Mouse (Mus musculus) forelimb bud, embryonic 11.5 days (tissue): ENCODE results near the gene 0610040J01Rik.

ENCODE experiments used
- DNase-seq: peaks from one replicate; pipeline ENCODE4 v3.0.0-alpha.2; 2012; ENCODE audit warnings: low read depth, low spot score

Gene 0610040J01Rik

DNA sequence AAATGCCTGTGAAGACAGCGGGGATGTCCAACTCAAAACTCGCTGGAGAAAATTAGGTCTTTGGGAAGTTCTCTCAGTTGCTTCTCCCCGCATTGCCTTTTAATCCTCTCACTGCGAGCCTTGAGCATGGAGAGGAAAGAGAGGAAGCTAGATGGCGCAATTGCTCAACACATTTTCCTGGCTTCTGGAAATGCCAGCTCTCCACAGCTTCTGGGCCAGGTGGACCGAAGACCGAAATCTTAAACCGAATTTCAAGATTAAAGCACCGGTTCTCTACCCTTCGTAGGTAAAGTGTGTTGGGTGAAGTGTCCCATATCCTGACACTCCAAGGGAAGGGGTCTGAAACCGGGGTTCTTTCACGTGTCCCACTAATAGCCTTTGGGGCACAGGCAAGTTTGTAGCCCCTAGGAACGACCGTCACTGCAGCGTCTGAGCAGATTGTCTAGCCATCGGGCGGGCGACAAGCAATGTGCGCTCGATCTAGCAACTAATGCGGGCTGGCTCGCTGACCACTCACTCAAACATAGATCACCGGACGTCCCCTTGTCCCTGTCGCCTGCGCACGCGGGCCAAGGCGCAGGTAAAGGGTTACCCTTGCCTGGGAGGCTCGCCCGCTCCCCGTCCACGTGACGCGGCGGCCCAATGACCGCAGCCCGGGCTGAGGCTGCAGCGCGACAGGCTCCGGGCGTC is at the start of gene 0610040J01Rik:
TSS of gene 0610040J01Rik (plus strand) at position 545 of the 690 bp plus-strand sequence.
- peak; percentile 74 for DNase-seq

- DNase-seq = no peak
Measured at GRCm38 (mm10) chr5:63765886-63766285, 46.3 kb upstream of the 0610040J01Rik start.

- peak; percentile 61 for DNase-seq
Measured at GRCm38 (mm10) chr5:63766715-63767114, 45.4 kb upstream of the 0610040J01Rik start.

DNA sequence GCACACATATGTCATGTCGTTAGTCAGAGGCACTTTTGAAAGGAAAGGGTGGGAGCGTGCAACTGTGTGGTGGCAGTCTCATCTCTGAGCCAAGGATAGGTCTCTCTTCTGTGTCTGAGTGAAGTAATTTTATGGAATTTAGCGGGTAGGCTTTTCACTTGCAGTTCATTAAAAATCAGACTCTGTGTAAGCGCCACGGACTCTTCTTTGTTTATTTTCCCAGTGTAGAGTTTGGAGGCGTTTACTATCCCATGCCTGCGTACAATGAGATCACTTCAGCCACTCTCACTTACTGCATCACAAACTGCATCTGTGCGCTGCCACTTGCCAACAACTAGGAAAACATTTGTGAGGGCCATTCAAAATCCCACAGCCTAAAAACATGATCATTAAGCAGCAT is 44.7 kb upstream of the 0610040J01Rik start:
- DNase-seq = no peak

GRCm38 (mm10) chr5:63768220-63768619 is 43.9 kb upstream of the 0610040J01Rik start:
- DNase-seq = no peak

GRCm38 (mm10) chr5:63772971-63773370 is 39.2 kb upstream of the 0610040J01Rik start:
- DNase-seq = no peak

DNA sequence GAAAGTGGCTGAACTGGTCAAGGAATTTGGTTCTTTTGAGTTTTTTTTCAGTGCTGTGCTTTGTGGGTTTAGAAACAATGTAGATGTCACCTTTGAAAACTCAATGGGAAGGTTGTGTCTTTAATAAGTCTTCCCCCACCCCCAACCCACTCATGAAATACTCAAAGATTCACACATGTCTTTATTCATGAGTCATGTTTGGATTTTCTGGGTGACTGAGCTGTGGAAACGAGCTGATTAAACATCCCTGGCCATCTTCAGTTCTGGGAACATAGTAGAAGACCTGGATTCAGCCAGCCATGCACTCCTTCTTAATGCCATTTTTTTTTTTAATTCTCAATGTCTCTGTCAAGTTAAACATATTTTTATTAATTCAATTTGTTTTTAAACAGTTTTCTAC is 38.6 kb upstream of the 0610040J01Rik start:
- DNase-seq = no peak

GRCm38 (mm10) chr5:63788156-63788826 is 23.9 kb upstream of the 0610040J01Rik start:
- no peak for DNase-seq

GRCm38 (mm10) chr5:63812509-63812865 is 324 bp downstream of the 0610040J01Rik start:
- peak; percentile 8 for DNase-seq

GRCm38 (mm10) chr5:63816643-63817042 is 4.5 kb downstream of the 0610040J01Rik start:
- DNase-seq = no peak

DNA sequence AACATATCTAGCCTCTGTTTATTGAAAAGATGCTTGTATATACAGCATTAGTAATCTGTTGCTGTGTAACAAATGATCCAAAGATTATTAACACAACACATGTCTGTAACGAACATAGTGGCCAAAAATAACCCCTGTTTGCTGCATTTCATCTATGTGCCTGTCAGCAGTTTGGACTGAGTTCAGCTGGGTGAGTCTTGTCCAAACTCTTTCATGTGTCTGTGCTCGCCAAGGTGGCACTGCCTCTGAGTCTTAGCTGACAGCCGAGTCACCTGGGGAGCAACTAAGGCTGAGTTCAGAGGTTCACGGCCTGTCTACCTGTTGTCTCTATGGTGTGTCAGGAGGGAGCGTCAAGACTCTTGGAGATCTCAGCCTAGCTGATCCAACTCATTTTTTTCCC is 5.1 kb downstream of the 0610040J01Rik start:
- DNase-seq = no peak

DNA sequence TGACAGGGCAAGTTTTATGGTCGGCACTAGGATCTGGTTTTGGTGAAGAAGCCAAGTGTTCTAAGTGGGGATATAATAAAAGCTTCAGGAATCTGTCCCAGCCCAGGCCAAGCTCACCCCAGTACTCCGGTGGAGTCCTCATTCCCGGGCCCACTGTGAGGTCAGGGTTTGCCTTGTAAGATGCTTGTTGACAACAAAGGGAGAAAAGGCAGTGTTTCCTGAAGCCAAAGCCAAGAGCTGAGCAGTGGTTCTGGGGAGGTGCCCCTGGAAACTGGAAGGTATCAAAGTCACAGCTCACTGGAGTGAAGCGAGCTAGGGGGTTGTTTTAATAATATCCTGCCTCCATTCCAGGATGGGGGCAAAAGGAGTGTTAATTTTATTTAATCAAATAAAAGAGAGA is 6.8 kb downstream of the 0610040J01Rik start:
- no peak for DNase-seq

- DNase-seq = no peak
Measured at GRCm38 (mm10) chr5:63819519-63819918, 7.4 kb downstream of the 0610040J01Rik start.

DNA sequence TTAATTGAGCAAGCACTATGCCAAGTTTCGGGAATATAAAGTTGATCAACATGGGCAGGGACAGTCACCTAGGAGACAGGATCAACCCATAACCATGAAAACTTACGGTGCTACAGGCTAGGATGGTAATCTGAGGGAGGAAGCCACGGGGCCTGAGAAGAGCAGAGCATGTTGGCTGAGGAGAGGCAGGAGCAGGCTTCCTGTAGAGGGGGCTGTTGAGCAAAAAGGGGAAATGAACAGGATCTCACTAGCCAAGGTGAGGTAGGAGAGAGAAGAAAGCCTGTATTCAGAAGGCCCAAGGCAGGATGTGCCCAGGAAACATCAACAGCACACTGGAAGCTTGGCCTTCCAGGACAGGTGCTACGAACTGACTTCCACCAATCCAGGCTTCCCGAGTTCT is 9.0 kb downstream of the 0610040J01Rik start:
- no peak for DNase-seq

DNA sequence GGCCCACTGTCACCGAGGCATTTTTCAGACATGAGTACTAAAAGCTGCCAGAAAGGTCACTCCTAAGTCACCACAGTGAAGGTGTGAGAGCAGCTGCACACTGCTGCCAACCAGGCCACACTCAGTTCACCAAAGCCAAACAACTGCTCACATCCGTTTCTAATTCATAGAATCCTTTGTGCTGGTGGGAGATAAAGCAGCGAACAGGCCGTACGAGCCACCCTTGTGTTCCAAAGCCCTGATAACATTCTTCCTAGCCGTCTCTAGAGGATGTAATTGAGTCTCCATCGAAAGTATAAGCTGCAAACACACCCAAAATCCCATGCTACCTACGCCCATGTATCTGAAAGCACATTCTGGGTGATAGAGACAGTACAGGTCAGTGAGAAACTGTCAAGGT is 9.7 kb downstream of the 0610040J01Rik start:
- DNase-seq = no peak

DNA sequence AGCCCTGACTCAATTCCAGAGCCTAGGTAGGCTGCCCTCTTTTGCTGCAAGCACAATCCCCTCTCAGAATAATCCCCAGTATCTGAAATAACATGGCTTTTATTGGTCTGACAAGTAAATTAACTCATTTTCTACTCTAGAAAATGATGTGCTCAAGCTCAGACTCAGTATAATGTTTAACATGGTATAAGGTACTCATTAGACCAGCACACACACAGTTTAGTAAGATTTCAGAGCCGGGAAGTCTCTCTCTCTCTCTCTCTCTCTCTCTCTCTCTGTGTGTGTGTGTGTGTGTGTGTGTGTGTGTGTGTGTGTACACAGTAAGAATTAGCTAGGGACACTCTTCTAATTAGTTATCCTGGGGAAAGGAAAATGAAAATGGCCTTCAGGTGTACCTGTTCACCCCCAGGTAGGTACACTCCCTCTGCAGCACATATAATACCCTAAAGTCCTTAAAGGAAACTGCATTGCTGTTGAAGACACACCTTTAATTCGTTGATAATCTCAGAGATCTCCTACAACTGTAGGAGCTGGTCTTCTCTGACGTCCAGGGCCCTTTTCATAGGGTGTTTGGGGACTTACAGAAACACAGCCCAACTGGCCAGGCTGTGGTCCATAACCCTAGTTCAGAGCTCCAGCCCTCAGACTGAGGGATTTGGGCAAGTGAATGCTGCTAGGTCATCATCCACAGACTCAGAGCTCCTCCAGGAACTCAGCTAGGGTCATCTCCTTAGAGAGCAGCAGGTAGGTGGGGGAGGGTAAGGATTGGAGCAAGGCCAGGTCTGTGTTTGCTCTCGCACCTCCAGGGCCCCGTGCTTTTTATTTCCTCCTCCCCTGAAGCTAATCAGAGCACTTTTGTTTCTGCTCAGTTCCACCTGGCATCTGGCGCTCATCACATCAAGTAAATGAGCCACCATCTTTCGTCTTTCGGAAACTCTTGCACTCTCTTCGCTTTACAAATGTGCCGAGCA is 11.5 kb downstream of the 0610040J01Rik start:
- DNase-seq = no peak

DNA sequence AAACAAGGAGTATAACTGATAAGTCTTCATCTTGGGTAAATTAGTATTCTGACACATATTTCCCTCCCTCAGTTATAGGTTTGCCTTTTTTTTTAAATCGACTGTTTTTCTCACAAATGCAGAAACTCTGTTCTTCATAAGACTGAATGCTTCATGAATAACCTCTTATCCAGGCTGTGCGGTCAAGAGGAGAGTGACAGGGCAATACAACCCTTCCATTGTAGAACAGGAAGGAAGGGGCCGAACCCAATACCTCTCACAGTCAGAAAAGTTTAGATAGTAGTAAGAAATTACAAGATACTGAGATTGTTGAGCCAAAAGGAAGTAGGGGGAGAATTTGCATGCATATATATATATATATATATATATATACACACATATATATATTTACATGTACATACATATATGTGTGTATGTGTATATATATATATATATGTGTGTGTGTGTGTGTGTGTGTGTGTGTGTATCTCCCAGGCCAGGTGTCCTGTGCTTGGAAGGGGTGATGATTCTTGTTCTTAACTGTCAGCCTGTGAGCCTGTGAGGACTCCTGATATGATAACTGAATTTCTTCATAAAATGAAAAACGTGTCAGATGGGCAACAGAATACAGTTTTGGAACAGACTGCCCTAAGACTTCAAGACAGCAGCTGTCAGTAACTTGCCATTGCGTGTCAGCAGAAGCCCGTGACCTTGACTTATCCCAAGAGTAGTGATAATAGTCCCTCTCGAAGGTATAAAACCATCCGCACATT is 12.6 kb downstream of the 0610040J01Rik start:
- no peak for DNase-seq

GRCm38 (mm10) chr5:63825881-63826280 is 13.7 kb downstream of the 0610040J01Rik start:
- DNase-seq = no peak

DNA sequence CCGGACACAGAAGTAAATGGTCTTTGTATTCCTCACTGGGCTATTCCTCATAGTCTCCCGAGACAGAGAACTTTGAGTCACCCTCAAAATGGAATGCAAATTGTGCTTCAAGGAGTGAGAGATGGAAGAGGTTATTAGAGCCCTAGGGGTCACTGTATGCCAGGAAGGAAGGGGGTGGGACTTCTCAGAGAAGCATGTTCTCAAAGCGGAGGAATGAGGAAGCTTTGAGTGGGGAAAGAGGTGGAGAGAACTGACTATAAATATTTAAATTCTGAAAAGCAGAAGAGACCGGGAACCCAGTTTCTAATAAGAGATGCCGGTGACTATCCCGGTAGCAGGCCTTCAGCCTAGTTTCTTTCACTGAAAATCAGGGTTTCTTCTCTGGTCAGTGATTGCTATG is 14.8 kb downstream of the 0610040J01Rik start:
- no peak for DNase-seq

- no peak for DNase-seq
Measured at GRCm38 (mm10) chr5:63827415-63828053, 15.4 kb downstream of the 0610040J01Rik start.
